In genomic region chr12:7029396-7030065, GRCm38 (mm10) we compare ENCODE assay signal across 26 mouse cellular contexts.
DNase-seq lines count a peak whose midpoint lies in the region; ATAC-seq and TF ChIP-seq lines count a peak whose summit lies in the region.
"Had no signal": no experiment of that assay in that cellular context is flagged by ENCODE, and none has a peak within 500 bp of the region (broad histone marks: within the 10 kb centered on the region; RNA-seq: fewer than 3 reads in every experiment).

No protein-coding gene starts in this region.

- no peak for TF ChIP-seq CTCF in midbrain, postnatal 0 days (IDR thresholded peaks at IDR 0.05)

- no peaks in the 10 kb centered on the region for H3K36me3 ChIP-seq in midbrain, embryonic 12.5 days
- H3K36me3 ChIP-seq in midbrain, postnatal 0 days (ENCODE audit: insufficient read depth, low read length), result no peaks in the 10 kb centered on the region
- H3K36me3 ChIP-seq in forebrain, embryonic 14.5 days (ENCODE audit: control insufficient read depth, insufficient read depth, low read length), result no peaks in the 10 kb centered on the region
- no peaks in the 10 kb centered on the region for H3K36me3 ChIP-seq in midbrain, embryonic 13.5 days
- H3K36me3 ChIP-seq: hindbrain, embryonic 10.5 days; kidney, embryonic 15.5 days; liver, embryonic 15.5 days; neural tube, embryonic 13.5 days had no signal

- no peaks in the 10 kb centered on the region for H3K9me3 ChIP-seq in midbrain, embryonic 12.5 days
- no peaks in the 10 kb centered on the region for H3K9me3 ChIP-seq in midbrain, postnatal 0 days (ENCODE audit: low read length)
- no peaks in the 10 kb centered on the region for H3K9me3 ChIP-seq in forebrain, embryonic 14.5 days (replicated peaks; ENCODE audit: control insufficient read depth, low read length)
- no peaks in the 10 kb centered on the region for H3K9me3 ChIP-seq in midbrain, embryonic 13.5 days
- H3K9me3 ChIP-seq: hindbrain, embryonic 10.5 days; kidney, embryonic 15.5 days; liver, embryonic 15.5 days; neural tube, embryonic 13.5 days had no signal

- H3K9ac ChIP-seq in midbrain, embryonic 12.5 days (replicated peaks), result no peak overlapping the region
- H3K9ac ChIP-seq in midbrain, postnatal 0 days (replicated peaks; ENCODE audit: low read length, poor library complexity, severe bottlenecking), result no peak overlapping the region
- no peak overlapping the region for H3K9ac ChIP-seq in forebrain, embryonic 14.5 days (ENCODE audit: low read length)
- no peak overlapping the region for H3K9ac ChIP-seq in midbrain, embryonic 13.5 days (replicated peaks)
- H3K9ac ChIP-seq: kidney, embryonic 15.5 days; liver, embryonic 15.5 days; lung, embryonic 14.5 days; neural tube, embryonic 13.5 days had no signal

- no peak overlapping the region for H3K4me3 ChIP-seq in midbrain, embryonic 12.5 days
- no peak overlapping the region for H3K4me3 ChIP-seq in midbrain, postnatal 0 days (ENCODE audit: low read depth, low read length)
- no peak overlapping the region for H3K4me3 ChIP-seq in forebrain, embryonic 14.5 days (ENCODE audit: low read depth, low read length)
- no peak overlapping the region for H3K4me3 ChIP-seq in midbrain, embryonic 13.5 days (replicated peaks)
- H3K4me3 ChIP-seq: hindbrain, embryonic 10.5 days; kidney, embryonic 15.5 days; liver, embryonic 15.5 days; myocyte; neural tube, embryonic 13.5 days had no signal

- ATAC-seq in midbrain, embryonic 12.5 days (ENCODE audit: low FRiP score, low read depth), result peak; percentile 71
- ATAC-seq in midbrain, postnatal 0 days (ENCODE audit: low FRiP score), result no peak
- peak; percentile 78 for ATAC-seq in forebrain, embryonic 14.5 days
- ATAC-seq in midbrain, embryonic 13.5 days, result peak; percentile 69
- ATAC-seq: activated CD4-positive, CD25-positive, alpha-beta regulatory T cell, adult 4 months had no signal

- H3K27me3 ChIP-seq in midbrain, embryonic 12.5 days, result no peaks in the 10 kb centered on the region
- no peaks in the 10 kb centered on the region for H3K27me3 ChIP-seq in midbrain, postnatal 0 days (ENCODE audit: insufficient read depth, low read length)
- no peaks in the 10 kb centered on the region for H3K27me3 ChIP-seq in forebrain, embryonic 14.5 days (replicated peaks; ENCODE audit: control insufficient read depth, insufficient read depth, low read length)
- H3K27me3 ChIP-seq in midbrain, embryonic 13.5 days, result no peaks in the 10 kb centered on the region
- H3K27me3 ChIP-seq: CH12.LX; kidney, embryonic 15.5 days; liver, embryonic 15.5 days; neural tube, embryonic 13.5 days had no signal

- 22% methylated on average over 4 of the region's 4 CpGs for WGBS in midbrain, embryonic 12.5 days
- WGBS in midbrain, postnatal 0 days, result 26% methylated on average over 4 of the region's 4 CpGs
- WGBS in forebrain, embryonic 14.5 days, result 3% methylated on average over 4 of the region's 4 CpGs
- WGBS in midbrain, embryonic 13.5 days, result 20% methylated on average over 4 of the region's 4 CpGs

- H3K27ac ChIP-seq in midbrain, embryonic 12.5 days (replicated peaks), result no peak overlapping the region
- H3K27ac ChIP-seq in midbrain, postnatal 0 days (ENCODE audit: low read depth, low read length), result no peak overlapping the region
- H3K27ac ChIP-seq in forebrain, embryonic 14.5 days (ENCODE audit: low read depth, low read length), result no peak overlapping the region
- H3K27ac ChIP-seq in midbrain, embryonic 13.5 days, result peak overlapping the region; percentile 26; the same call in 1 of the 2 replicates
- H3K27ac ChIP-seq: hindbrain, embryonic 10.5 days; kidney, embryonic 15.5 days; liver, embryonic 15.5 days had no signal

- H3K4me1 ChIP-seq in midbrain, embryonic 12.5 days, result peaks cover 7% of the 10 kb centered on the region; the same call in 1 of the 2 replicates
- no peaks in the 10 kb centered on the region for H3K4me1 ChIP-seq in midbrain, postnatal 0 days (ENCODE audit: insufficient read depth, low read length)
- H3K4me1 ChIP-seq in forebrain, embryonic 14.5 days (ENCODE audit: control insufficient read depth, insufficient read depth, low read length), result peaks cover 9% of the 10 kb centered on the region
- peaks cover 15% of the 10 kb centered on the region for H3K4me1 ChIP-seq in midbrain, embryonic 13.5 days (replicated peaks)
- H3K4me1 ChIP-seq: hindbrain, embryonic 10.5 days; kidney, embryonic 15.5 days; liver, embryonic 15.5 days; neural tube, embryonic 13.5 days had no signal

- no peak overlapping the region for H3K4me2 ChIP-seq in midbrain, embryonic 12.5 days (replicated peaks)
- no peak overlapping the region for H3K4me2 ChIP-seq in midbrain, postnatal 0 days (ENCODE audit: low read depth, low read length, poor library complexity, severe bottlenecking)
- no peak overlapping the region for H3K4me2 ChIP-seq in forebrain, embryonic 14.5 days (ENCODE audit: low read length)
- no peak overlapping the region for H3K4me2 ChIP-seq in midbrain, embryonic 13.5 days (replicated peaks)
- H3K4me2 ChIP-seq: kidney, embryonic 15.5 days; liver, embryonic 15.5 days; lung, embryonic 14.5 days; neural tube, embryonic 13.5 days had no signal

- no peak for DNase-seq in midbrain, postnatal 0 days (ENCODE audit: low spot score)
- peak; percentile 46 for DNase-seq in forebrain, embryonic 14.5 days (ENCODE audit: low spot score)
- no peak for DNase-seq in adrenal gland, postnatal 36 days
- no peak for DNase-seq in adrenal gland, adult 8-10 months
- DNase-seq: adrenal gland, adult 2 months; cerebellum, adult 11 months; cerebellum, adult 9-10 months; cerebellum, postnatal 36 days; gastrocnemius, postnatal 10 days; heart, postnatal 14 days; kidney, adult 11 months; kidney, postnatal 25 days; liver; lung, embryonic 14.5 days; lung, postnatal 14 days; right cerebral cortex, postnatal 14 days; thymus, postnatal 4 days had no signal
